Mouse (Mus musculus) ES-Bruce4 (cell line): ENCODE results near the gene Figla. TPM values are rescaled to one million over a fixed set of nuclear protein-coding genes. Genes with fewer than 3 reads are reported as not detected.

Source experiments
- H3K27ac ChIP-seq: 2 replicates; pipeline ENCODE4 v1.5.1; 2012; ENCODE audit warnings: low read length, inconsistent platforms; ENCODE audit not compliant: insufficient read depth
- H3K27me3 ChIP-seq: 2 replicates; pipeline ENCODE4 v1.6.1; 2012; ENCODE audit warnings: mild to moderate bottlenecking, low read length, inconsistent platforms; ENCODE audit not compliant: control insufficient read depth, poor library complexity, insufficient read depth, severe bottlenecking
- H3K36me3 ChIP-seq: 2 replicates; pipeline ENCODE4 v1.6.1; 2012; ENCODE audit warnings: inconsistent platforms, mild to moderate bottlenecking, low read length, moderate library complexity; ENCODE audit not compliant: control insufficient read depth, poor library complexity, insufficient read depth, severe bottlenecking
- H3K4me1 ChIP-seq: one replicate; pipeline ENCODE4 v1.8.1; 2011; ENCODE audit warnings: low read length; ENCODE audit not compliant: control insufficient read depth, insufficient read depth
- H3K4me3 ChIP-seq: 2 replicates; pipeline ENCODE4 v1.5.1; 2011; ENCODE audit warnings: low read depth, mild to moderate bottlenecking, low read length
- H3K9ac ChIP-seq: 2 replicates; pipeline ENCODE4 v1.6.1; 2012; ENCODE audit warnings: low read depth, mild to moderate bottlenecking, inconsistent platforms; ENCODE audit not compliant: poor library complexity, severe bottlenecking
- H3K9me3 ChIP-seq: replicated peaks from 2 replicates; pipeline ENCODE4 v1.6.1; 2012; ENCODE audit warnings: mild to moderate bottlenecking, low read length, inconsistent platforms; ENCODE audit not compliant: control insufficient read depth, poor library complexity, insufficient read depth, severe bottlenecking
- CTCF ChIP-seq: IDR thresholded peaks from one replicate; pipeline ENCODE4 v1.8.1; 2011; ENCODE audit warnings: low read depth, low read length
- EP300 ChIP-seq: IDR thresholded peaks from 2 replicates; pipeline ENCODE4 v1.6.1; 2011; ENCODE audit warnings: low read depth, low read length; ENCODE audit not compliant: insufficient read depth
- POLR2A ChIP-seq: IDR thresholded peaks from one replicate; pipeline ENCODE4 v1.8.1; 2011; ENCODE audit warnings: low read length; ENCODE audit not compliant: insufficient read depth
- polyA plus RNA-seq: library from polyadenylated mRNA; stranded (reverse); fragments of >200 nt; gene quantifications from 2 replicates; pipeline ENCODE4 v1.2.4, GENCODE M21; 2011; ENCODE audit warnings: low read depth; ENCODE audit not compliant: missing spikeins, insufficient read depth, insufficient read length

Figla gene
- polyA plus RNA-seq, 1 experiment, result not detected

GRCm38 (mm10) chr6:86052032-86052459 is 36.1 kb downstream of the Figla start:
- no peaks in the 10 kb centered on the region for H3K4me1 ChIP-seq
- no peak overlapping the region for H3K9ac ChIP-seq
- H3K36me3 ChIP-seq, result no peaks in the 10 kb centered on the region
- no peaks in the 10 kb centered on the region for H3K9me3 ChIP-seq
- H3K27ac ChIP-seq, result no peak overlapping the region
- no peaks in the 10 kb centered on the region for H3K27me3 ChIP-seq
- H3K4me3 ChIP-seq, result no peak overlapping the region
- TF ChIP-seq EP300 (no peak), CTCF (no peak), POLR2A (no peak)

- H3K27ac ChIP-seq, result no peak overlapping the region
- no peak overlapping the region for H3K4me3 ChIP-seq
Measured at GRCm38 (mm10) chr6:86052556-86052955, 36.6 kb downstream of the Figla start.

GRCm38 (mm10) chr6:86053099-86053498 is 37.1 kb downstream of the Figla start:
- H3K4me1 ChIP-seq, result no peaks in the 10 kb centered on the region
- no peak overlapping the region for H3K4me3 ChIP-seq
- no peaks in the 10 kb centered on the region for H3K27me3 ChIP-seq
- H3K9me3 ChIP-seq, result no peaks in the 10 kb centered on the region
- H3K27ac ChIP-seq, result no peak overlapping the region
- TF ChIP-seq EP300, result no peak
- TF ChIP-seq CTCF, result no peak
- TF ChIP-seq POLR2A, result no peak
- H3K9ac ChIP-seq, result no peak overlapping the region
- H3K36me3 ChIP-seq, result no peaks in the 10 kb centered on the region

More at GRCm38 (mm10) chr6:86052556-86052955, 36.6 kb downstream of the Figla start:
- no peak overlapping the region for H3K9ac ChIP-seq
- TF ChIP-seq CTCF (no peak), EP300 (no peak), POLR2A (no peak)
- no peaks in the 10 kb centered on the region for H3K9me3 ChIP-seq
- no peaks in the 10 kb centered on the region for H3K27me3 ChIP-seq
- H3K4me1 ChIP-seq, result no peaks in the 10 kb centered on the region
- no peaks in the 10 kb centered on the region for H3K36me3 ChIP-seq

- Histone ChIP-seq H3K27me3 (no peaks in the 10 kb centered on the region), H3K4me3 (no peak overlapping the region), H3K9me3 (no peaks in the 10 kb centered on the region), H3K4me1 (no peaks in the 10 kb centered on the region), H3K27ac (no peak overlapping the region), H3K36me3 (no peaks in the 10 kb centered on the region), H3K9ac (no peak overlapping the region)
- no peak for TF ChIP-seq POLR2A
- TF ChIP-seq EP300, result no peak
- TF ChIP-seq CTCF, result no peak
Measured at GRCm38 (mm10) chr6:86053594-86053993, 37.6 kb downstream of the Figla start.

GRCm38 (mm10) chr6:86058475-86058874 is 42.5 kb downstream of the Figla start:
- Histone ChIP-seq H3K4me3 (no peak overlapping the region), H3K9me3 (no peaks in the 10 kb centered on the region), H3K9ac (no peak overlapping the region), H3K27me3 (no peaks in the 10 kb centered on the region), H3K36me3 (no peaks in the 10 kb centered on the region), H3K4me1 (no peaks in the 10 kb centered on the region), H3K27ac (no peak overlapping the region)
- TF ChIP-seq POLR2A (no peak), CTCF (no peak)

GRCm38 (mm10) chr6:86059151-86059853 is 43.3 kb downstream of the Figla start:
- no peak overlapping the region for H3K27ac ChIP-seq
- H3K27me3 ChIP-seq, result no peaks in the 10 kb centered on the region
- H3K4me3 ChIP-seq, result no peak overlapping the region
- no peak overlapping the region for H3K9ac ChIP-seq
- H3K4me1 ChIP-seq, result no peaks in the 10 kb centered on the region
- no peaks in the 10 kb centered on the region for H3K36me3 ChIP-seq
- no peaks in the 10 kb centered on the region for H3K9me3 ChIP-seq
- TF ChIP-seq CTCF (no peak), POLR2A (no peak), EP300 (no peak)
